Mouse (Mus musculus) gonadal fat pad, adult 2 months (tissue): ENCODE data around the gene Kank4. TPM values are rescaled to one million over a fixed set of nuclear protein-coding genes. Genes with fewer than 3 reads are reported as not detected.
"Not testable (repeated sequence)": the region's sequence is repeated elsewhere in the genome, so short reads cannot be mapped to it uniquely, and the experiment has no call there.

ENCODE experiments used
- DNase-seq: peaks from one replicate; pipeline ENCODE4 v3.0.0-alpha.2; 2012; ENCODE audit warnings: low read depth
- polyA plus RNA-seq: library from polyadenylated mRNA; depleted of rRNA; stranded (reverse); fragments of >200 nt; gene quantifications from 2 replicates; pipeline ENCODE4 v1.2.3, GENCODE M21; 2012

Kank4 gene
- polyA plus RNA-seq, 1 experiment = 3.3 TPM

DNA sequence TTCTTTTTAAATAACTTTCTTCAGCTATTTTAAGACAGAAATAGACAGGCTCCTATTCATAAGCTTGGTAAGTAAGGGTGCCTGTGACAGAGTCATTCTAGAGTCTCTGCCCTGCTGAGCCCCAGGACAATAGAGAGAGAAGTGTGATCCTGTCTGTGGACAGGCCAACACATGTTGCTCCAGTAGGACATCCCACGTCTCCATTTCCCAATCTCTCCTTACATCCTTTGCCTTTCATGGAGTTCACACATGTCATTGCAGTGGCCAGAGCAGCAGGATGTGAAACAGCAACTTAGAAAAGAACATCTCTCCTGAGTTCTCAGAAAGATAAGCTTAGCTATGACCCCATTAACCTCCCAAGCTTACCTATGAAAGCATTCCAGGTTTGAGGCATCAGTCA is 14.4 kb upstream of the Kank4 start:
- peak; percentile 79 for DNase-seq

DNA sequence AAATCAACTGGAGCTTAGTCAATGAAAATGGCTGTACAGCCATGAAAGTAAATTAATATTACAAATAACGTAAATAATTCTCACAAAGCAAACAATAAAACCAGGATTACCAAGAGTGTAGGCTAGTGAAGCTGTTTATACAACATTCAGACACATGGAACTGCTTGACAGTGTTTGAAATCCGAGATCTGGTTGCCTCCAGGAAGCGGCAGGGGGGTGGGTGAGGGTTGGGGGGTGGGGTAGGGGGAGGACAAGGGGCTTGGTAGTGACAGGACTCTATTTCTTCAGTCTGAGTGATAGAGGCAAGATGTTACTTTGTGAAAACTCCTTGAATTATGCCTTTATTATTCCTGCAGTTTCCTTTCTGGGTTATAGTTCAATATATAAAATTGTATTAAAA is 9.4 kb upstream of the Kank4 start:
- DNase-seq = no peak

DNA sequence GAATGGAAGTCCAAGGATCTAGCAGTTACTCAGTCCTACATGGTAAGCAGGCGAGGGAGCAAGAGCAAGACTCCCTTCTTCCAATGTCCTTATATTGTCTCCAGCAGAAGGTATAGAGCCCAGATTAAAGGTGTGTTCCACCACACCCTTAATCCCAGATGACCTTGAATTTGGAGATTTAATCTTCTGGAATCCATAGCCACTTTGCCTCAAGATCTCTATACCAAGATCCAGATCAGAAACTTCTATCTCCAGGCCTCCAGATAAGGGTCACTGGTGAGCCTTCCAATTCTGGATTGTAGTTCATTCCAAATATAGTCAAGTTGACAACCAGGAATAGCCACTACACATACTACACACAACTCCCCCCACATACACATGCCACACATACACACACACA is 6.4 kb upstream of the Kank4 start, which contains the start of gene I0C0044D17Rik:
TSS of gene I0C0044D17Rik (minus strand) at position 101 of the 400 bp plus-strand sequence.
- DNase-seq = not testable (repeated sequence)

DNA sequence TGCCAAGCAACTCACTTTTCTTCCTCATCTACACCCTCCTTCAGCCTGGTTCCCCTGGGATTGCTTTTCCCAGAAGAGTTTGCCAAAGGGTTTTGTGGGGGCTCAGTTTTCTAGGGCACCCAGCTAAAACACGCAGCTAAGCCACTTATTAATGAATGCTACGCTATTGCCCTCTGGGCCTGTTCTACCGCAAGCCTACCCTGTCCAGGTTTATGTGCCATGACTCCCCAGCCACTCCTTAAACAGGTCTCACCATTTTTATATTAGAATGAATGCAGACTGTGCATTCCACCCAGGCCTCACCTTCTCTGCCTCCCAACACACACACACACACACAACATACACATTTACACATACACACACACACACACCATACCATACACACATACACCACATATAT is 5.7 kb upstream of the Kank4 start:
- no peak for DNase-seq

DNA sequence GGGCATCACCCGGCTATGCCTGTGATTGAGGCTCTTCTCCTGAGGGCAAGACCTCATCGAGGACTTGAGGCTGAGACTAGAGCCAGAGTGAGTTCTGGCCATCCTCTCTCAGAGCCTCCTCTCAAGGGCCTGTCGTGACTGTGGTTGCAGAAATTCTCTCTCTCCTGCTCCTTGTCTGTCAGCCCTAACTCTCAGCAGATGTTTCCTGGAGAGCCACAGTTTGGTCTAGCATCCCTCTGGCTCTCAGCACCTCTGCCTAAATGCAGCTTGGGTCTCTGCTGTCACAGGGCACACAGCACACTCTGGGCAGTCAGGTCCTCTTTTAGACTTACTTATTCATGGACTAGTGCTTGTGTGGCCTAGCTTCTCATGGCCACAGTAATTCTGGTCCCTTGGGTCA is 5.1 kb upstream of the Kank4 start:
- no peak for DNase-seq

DNA sequence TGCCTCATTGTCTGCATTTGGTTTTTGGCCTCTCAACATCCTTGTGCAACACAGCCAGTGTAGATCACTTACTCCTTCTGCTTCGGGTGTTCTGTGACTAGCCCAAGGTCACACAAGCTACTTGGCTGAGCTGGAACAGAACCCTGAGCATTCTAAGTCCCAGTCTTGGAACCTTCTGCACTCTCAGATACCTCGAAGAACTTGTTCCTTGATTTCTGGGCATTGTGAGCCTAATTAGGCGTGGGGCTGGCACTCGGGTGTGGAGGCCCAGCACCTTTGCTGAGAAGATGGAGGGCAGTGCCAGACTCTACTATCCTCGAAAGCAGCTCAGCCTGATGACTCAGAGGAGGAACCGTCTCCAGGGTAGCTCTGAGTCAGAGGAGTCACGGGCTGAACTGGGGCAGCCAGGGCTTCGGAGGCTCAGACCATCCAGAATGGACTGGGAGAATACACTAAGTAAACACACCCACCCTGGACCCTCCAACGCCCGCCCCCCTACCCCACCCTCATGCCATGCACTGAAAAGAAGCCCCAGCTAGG is 1.9 kb upstream of the Kank4 start:
- DNase-seq = no peak

DNA sequence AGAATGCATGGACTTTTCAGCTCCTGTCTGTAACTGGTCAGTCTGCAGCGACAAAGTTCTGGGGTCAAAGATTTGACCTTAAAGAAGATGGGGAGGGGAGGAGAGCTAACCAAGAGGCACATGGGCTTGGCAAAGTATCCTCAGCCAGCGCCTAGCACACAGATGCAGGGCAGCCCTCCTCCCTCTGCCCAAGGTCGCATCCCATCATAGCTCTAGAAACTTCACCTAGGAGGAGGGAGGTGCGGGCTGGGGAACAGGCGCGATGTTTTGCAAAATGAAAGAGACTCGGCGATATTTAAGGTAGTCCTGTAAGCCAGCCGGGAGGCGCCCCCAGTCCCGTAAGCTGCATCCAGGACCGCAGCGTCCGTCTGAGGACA is 542 bp downstream of the Kank4 start:
- DNase-seq = no peak

DNA sequence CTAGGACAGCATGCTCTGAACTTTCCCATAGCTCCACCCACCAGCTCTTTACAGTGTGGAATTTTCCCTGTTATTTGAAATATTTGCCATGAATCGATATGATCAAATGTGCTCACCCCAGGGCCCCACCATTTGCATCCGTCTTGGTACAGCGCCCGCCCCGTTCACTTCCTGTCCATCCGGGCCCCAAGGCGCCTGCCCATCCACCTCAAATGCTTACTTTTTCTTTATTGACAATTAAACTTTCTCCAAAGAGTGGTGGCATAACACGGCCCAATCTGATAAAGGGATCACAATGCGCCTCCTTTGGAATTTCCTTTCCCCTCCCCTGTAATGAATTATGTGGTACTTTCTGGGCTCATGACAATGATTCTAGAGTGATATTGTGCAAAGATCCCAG is 11.0 kb downstream of the Kank4 start:
- no peak for DNase-seq

DNA sequence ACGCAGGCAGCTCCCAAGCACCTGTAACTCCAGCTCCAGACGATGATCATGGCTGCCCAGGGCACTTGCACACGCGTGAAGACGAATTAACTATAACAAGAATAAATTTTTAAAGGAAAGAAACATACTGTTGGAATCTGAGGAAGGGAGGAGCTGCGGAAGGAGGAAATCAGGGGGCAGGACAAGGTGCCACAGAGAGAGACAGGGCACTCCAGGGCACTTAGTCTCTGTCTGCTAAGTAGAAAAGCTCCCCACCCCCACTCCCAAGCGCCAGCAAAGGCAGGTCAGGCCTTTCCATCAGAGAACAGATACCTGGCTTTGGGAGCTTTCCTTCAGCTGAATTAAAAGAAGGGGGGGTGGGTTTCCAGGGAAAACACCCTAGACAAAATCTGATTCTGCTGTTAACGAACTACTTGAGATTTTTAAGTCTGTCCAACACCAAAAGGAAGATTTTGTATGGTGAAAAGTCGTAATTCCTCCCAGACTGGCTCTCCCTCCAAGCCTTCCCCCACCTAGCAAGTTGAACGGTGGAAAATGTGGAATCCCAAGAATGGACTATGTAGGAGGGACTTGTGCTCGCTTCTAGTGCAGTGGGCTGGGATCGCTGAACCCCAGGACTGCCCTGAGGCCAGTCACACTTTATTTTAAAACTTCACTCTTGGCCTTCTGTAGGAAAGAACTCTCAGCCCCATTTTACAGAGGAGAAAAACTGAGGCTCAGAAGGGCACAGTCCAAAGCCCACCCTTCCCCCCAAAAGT is 11.9 kb downstream of the Kank4 start:
- DNase-seq = no peak

DNA sequence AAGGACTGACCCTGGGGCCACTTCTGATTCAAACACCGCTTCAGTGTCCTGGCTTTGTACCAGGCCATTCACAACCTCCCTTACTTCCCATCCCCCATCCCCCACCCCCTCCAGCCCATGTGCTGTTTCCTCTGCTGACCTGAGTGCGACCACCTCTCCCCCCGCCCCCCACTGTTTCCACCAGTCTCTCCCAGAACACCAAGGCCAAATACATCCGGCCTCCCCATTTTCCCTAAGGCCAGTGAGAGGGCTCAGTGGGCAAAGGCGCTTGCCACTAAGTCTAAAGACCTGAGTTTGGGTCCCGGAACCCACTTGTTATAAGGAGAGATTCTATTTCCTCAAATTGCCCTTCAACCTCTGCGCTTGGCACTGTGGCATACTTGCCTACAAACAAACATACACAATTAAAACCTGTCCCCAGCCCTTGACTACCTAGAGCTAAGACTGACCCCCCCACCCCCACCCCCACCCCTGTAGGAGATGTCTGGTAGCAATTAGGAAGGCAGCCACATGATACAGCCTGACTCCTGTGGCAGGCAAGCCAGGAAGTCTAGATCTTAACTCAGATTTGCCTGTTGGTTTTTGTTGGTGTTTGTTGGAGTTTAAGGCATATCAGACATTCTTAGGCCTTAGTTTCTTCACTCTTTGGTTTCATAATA is 12.7 kb downstream of the Kank4 start:
- DNase-seq = no peak

DNA sequence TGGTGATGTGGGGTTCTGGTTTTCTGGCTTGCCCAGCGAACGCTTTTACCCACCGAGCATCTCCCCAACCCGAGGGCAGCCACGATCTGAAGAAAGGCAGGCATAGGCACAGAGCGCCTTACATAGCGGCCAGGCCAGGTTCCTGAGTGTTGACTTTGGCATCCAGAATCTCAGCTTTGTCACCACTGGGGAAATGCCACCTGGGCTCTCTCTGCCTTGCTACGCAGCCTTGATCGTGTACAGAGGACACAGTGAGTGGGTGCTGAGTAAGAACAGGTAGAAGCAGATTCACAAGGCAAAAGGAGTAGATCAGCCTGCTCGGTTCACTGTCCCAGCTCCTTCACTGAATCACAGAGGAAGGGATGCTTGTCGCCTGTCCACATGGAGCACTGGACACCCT is 15.6 kb downstream of the Kank4 start:
- no peak for DNase-seq

DNA sequence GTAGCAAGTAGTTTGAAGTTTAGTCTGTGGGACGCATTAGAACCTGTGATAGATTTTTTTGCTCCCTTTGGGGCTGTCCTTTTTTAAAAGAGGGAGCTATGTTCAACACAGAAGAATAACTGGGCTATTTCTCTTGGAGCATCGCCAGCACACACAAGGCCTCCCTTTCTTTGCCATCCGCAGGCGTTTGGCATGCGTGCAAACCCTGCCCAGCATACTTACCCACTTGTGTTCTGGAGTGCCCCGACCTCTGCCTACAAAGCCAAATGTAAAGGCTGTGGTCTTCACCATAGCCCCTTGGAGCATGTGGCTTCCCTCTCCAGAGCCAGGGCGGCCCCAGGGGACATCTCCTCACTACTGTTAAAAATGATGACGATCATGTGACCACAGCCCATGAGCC is 16.5 kb downstream of the Kank4 start:
- no peak for DNase-seq

DNA sequence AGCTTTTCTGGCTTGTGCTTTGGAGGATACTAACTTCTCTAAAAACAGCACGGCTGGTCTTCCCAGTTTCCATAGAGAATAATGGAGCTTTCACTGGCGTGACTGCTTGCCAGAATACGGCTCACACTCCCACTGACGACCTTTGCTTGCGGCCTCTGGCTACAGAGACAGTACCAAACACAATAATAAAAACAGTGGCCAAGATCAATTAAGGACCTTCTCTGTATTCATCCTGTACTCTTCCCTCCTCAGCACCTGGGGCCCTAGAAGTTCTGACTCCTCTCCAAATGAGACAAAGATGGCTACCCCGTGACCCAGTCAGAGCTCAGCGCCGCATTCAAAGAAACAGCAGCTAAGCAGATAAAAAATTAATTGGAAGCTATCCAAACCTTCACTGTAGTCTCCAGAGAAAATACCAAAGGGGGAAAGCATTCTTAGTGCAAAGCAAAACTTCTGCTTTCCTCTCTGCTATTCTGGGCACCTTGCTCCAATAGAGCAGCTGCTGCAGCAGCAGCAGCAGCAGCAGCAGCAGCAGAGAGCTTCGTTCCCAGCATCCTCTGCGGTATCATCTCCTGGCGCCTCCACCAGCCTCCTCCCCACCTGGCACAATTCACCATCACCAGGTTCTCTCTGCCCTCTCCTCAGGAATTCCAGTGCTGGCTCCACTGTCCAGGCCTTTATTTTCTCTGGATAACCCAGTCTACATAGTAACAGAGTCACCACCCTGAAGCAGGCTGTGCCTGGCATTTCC is 20.6 kb downstream of the Kank4 start:
- peak; percentile 89 for DNase-seq

DNA sequence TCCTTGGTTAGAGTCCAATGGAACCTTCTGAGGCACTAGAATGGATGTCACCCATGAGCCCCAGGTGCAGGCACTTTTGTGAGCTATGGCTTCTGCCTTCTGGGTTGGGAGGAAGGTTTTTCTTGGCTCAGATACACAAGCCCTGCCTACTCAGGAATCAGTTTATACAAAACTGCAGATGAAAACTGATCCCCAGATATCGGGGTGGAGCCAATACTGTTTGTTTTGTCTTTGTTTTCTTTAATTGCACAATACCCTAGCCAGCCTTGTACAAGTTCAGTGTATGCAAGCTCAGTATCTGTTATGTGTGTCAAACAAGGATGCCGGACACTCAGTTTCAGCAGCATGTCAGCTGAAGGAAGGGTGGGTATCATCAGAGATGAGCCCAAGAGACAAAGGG is 22.1 kb downstream of the Kank4 start:
- DNase-seq = no peak

DNA sequence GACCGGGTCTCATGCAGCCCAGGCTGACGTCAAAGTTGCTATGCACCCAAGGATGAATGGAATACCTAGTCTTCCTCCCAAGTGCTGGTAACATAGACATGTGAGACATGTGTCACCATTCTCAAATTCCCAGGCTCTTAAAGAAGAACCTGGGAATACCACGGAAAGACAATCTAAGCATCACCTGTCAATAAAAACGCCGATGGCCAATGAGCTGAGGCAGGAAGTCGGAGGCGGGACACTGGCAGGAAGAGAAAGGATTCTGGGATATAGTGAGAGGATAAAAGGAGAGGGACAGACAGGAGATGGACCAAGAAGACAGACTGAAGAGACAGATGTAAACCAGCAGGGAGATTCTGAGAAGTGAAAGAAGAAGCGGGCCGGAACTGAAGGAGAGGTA is 23.9 kb downstream of the Kank4 start:
- DNase-seq = no peak

DNA sequence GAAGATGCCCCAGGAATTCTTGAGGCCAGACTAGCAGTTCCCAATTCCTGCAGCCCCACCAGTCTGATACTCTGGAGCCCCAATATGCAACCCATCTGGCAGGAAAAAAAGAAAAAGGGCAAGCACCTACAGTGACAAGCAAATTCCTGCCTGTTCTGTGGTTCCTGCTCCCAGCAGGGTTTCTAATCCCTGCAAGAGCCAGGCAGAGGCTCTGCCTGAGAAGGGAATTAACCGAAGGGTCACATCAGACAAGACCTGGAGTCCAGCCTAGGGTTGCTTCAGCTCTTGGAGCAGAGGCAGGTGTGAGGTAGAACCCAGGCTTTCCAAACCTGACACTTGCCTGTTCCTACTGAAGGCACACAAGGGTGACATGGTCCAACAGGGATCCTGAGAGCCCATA is 26.6 kb downstream of the Kank4 start:
- no peak for DNase-seq

DNA sequence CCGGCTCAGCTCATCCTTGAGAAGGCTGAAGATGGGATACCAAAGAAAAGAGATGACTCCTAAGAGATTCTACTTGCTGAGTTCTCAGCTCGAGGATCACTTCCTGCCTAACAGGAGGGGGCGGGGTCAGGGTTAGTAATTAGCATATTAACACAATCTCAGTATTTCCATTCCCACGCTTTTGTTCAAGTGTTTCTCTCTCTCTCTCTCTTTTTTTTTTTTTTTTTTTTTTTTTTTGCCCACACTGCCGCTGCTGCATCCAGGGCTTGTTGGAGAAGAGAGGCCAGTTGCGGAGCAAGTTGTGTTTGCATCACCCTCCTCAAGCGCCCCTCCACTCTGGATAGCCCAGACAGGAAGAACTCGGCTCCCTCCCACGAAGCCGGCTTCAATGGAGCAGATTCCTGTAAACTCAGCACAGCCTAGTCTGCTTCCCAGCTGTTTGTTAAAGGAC is 27.5 kb downstream of the Kank4 start:
- DNase-seq = no peak

DNA sequence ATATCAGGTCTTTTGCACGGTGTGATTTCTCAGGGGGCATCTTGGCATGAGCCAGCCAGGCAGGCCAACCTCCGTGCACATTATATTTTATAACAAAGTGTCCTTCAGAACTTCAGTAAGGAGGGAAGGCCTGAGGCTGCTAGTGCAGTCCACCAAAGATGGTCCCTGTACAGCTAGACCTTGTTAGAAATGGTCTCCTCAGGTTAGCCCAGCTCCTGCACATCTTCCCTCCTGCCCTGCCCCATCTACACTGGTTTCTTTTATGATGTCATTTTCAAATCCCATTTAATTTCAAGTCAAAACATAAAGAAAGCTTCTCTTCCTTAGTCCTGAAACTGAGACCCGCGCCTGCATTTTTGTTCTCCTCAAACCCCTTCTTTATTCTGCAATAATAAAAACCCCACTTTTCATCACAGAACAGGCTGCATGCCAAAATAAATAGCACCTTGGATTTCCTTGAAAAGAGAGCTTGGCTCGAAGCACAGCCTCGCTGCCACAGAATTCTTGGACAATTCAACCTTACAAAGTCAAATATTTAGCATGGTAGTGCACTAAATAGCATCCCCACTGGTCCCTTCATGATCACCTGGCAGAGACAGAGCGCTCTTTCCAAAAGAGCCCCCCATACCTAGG is 28.1 kb downstream of the Kank4 start:
- DNase-seq = no peak

DNA sequence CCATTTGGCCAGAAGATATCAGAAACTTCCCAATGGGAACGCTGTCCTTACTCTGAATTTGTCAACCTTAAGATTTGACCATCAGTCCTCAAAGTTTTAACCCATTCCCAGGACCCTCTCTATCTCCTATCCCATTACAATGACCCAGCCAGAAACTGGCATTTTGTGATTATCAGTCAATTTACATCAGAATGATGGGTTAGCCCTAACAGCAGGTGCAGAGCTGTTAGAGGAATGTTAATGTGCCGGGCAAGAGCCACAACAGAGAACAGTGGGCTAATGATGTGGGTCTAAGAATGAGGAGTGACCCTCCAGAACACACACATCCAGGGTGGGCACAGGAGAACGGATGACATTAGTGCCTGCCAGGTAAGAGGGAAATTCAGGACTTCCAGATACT is 31.1 kb downstream of the Kank4 start:
- DNase-seq = no peak

DNA sequence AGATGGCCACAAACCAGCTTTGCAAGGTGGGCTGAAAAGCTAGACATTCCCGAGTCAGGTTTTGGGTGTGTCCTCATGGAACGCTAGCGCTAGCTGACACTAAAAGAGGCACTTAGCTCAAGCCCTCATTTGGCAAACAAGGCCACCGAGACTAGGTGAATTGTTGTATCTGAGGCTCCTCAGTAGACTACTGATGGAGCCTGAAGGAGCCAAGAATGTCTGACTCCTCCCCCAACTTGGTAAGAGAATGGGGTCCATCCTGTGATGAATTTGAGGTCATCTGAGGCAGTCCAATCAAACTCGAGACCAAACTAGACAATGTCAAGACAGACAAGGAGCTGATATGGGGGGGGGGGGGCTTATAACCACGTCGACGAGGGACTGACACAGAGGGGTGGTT is 31.5 kb downstream of the Kank4 start:
- no peak for DNase-seq

DNA sequence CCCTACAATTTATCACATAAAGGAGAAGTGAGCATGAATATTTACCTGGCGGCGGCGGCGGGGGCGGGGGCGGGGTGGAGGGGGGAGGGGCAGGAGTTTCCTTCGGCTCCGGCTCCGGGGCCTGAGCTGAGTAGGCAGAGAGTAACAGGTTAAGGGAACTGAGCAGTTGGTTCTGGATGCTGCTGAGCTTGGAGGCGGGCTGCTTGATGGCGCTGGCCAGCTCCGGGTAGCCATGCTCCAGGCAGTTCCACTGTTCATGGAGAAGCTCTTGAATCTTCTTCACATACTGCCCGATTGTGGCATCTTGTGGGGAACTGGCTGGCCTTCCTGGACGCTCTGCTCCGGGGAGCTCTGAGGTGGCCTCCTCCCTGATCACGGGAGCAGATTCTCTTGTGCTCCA is 39.1 kb downstream of the Kank4 start:
- DNase-seq = no peak

DNA sequence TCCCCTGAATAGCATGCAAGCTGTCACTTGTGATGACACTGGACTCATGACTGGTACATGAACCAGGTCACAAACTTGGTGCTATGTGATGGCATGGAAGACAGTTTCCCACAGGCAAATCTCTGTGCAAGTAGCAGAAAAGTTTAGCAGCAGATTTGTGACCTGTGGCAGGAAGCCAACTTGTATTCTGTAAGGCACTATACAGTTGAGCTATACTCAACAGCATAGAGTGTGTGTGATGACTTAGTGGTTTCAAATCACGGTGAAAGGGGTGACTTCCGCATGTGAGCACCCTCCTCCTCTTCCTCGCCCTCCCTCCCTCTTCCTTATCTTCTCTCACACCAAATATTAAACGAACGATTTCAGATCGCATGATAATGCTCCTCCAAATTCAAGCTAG is 39.9 kb downstream of the Kank4 start:
- no peak for DNase-seq
